10 mouse cellular contexts compared by ENCODE assay signal in the genomic region with DNA sequence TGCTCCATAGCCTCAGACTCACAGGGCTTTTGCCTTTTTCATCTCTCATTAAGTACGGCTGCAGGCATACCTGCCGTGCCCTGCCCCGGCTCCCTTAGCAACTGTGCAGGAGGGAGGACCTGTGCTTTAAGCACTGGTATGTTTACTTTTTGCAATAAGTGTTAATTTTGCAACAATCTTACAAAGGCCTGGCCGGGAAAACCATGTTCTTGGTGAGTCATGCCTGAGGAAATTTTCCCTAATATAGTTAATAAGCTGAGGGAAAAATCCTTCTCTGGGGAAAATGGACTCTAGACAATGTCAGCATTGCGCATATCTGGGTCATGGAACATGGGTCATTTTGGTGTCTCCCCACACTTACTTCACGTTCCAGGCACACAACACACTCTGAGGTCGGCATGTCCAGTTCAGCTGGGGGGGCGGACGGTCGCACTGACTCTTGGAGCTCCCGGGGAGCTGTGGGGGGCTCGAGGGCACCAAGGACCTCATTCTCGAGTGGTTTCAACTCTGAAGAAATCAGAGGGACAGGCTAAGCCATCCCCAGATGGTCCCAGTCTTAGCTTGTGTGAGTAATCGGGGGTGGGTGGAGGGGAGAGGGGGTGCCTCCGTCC. TPM values are rescaled to one million over a fixed set of nuclear protein-coding genes. Genes with fewer than 3 reads are reported as not detected.
A peak's percentile ranks its signal among the peaks of the same experiment; 100 is the strongest.
DNase-seq lines count a peak whose midpoint lies in the region; ATAC-seq and TF ChIP-seq lines count a peak whose summit lies in the region.
"Had no signal": no experiment of that assay in that cellular context is flagged by ENCODE, and none has a peak within 500 bp of the region (broad histone marks: within the 10 kb centered on the region; RNA-seq: fewer than 3 reads in every experiment).

No protein-coding gene starts in this region.

- H3K4me1 ChIP-seq in hindbrain, embryonic 12.5 days = no peaks in the 10 kb centered on the region
- H3K4me1 ChIP-seq in hindbrain, postnatal 0 days (ENCODE audit: insufficient read depth, low read length) = no peaks in the 10 kb centered on the region

- no peak overlapping the region for H3K27ac ChIP-seq in hindbrain, embryonic 12.5 days
- no peak overlapping the region for H3K27ac ChIP-seq in hindbrain, postnatal 0 days

- WGBS in hindbrain, embryonic 12.5 days = 76% methylated on average over 15 of the region's 15 CpGs
- WGBS in hindbrain, postnatal 0 days = 72% methylated on average over 15 of the region's 15 CpGs

- no peaks in the 10 kb centered on the region for H3K9me3 ChIP-seq in hindbrain, embryonic 12.5 days (replicated peaks)
- H3K9me3 ChIP-seq in hindbrain, postnatal 0 days (ENCODE audit: low read length) = no peaks in the 10 kb centered on the region
- H3K9me3 ChIP-seq: megakaryocyte, embryonic 14.5 days had no signal

- POLR2A ChIA-PET in Patski (lab: Charles Lee) = interaction anchor here (0.7 to 2.0 kb wide), 7 partner anchors 11 to 69 kb away, joined by 3 to 5 read pairs (median 3); no protein-coding TSS in a partner anchor

- in situ Hi-C loops in Patski (cut with MboI; ENCODE audit: low pct_unique_long_range_greater_than_20kb) = no loop called here

- no peak overlapping the region for H3K9ac ChIP-seq in hindbrain, embryonic 12.5 days
- no peak overlapping the region for H3K9ac ChIP-seq in hindbrain, postnatal 0 days (replicated peaks; ENCODE audit: low read length)
- H3K9ac ChIP-seq: forebrain, postnatal 0 days had no signal

- CTCF ChIA-PET in Patski (lab: Charles Lee) = interaction anchor here (1.0 to 6.7 kb wide), 26 partner anchors 9 to 169 kb away, joined by 3 to 62 read pairs (median 5); no protein-coding TSS in a partner anchor

- no peak for DNase-seq in hindbrain, postnatal 0 days (ENCODE audit: low spot score)
- DNase-seq in Patski (ENCODE audit: low read depth, low spot score) = peak; percentile 78
- peak; percentile 78 for DNase-seq in fat pad, adult 2 months (ENCODE audit: extremely low read depth, low read depth, low spot score)
- DNase-seq in lung, postnatal 10 days = peak; percentile 56
- DNase-seq in left cerebral cortex, postnatal 36 days (ENCODE audit: low spot score in 2 of 2) = no peak
- DNase-seq in right cerebral cortex, postnatal 14 days = no peak

- H3K4me3 ChIP-seq in hindbrain, embryonic 12.5 days = no peak overlapping the region
- H3K4me3 ChIP-seq in hindbrain, postnatal 0 days (ENCODE audit: low read length) = no peak overlapping the region
- H3K4me3 ChIP-seq: megakaryocyte, embryonic 14.5 days had no signal

- H3K4me2 ChIP-seq in hindbrain, embryonic 12.5 days (replicated peaks) = no peak overlapping the region
- no peak overlapping the region for H3K4me2 ChIP-seq in hindbrain, postnatal 0 days (ENCODE audit: low read depth, low read length)

- no peak for TF ChIP-seq CTCF in hindbrain, postnatal 0 days (IDR thresholded peaks at IDR 0.05; ENCODE audit: low read depth)
- no peak for TF ChIP-seq CTCF in Patski (IDR thresholded peaks at IDR 0.05)

- peaks cover 40% of the 10 kb centered on the region for H3K36me3 ChIP-seq in hindbrain, embryonic 12.5 days
- peaks cover 32% of the 10 kb centered on the region for H3K36me3 ChIP-seq in hindbrain, postnatal 0 days (ENCODE audit: insufficient read depth, low read length)

- intact Hi-C loops in left cerebral cortex, postnatal 36 days (cut with DNase I) = loop anchor here (2.0 to 10.0 kb wide), 2 partner anchors 63 to 143 kb away; a partner anchor contains a TSS

- no peaks in the 10 kb centered on the region for H3K27me3 ChIP-seq in hindbrain, embryonic 12.5 days
- no peaks in the 10 kb centered on the region for H3K27me3 ChIP-seq in hindbrain, postnatal 0 days (ENCODE audit: insufficient read depth, low read length)
- no peaks in the 10 kb centered on the region for H3K27me3 ChIP-seq in Patski

- 0 out of 2 replicates have a peak, but pooled peaks have one; percentile 13 for ATAC-seq in hindbrain, embryonic 12.5 days (ENCODE audit: low FRiP score)
- ATAC-seq in hindbrain, postnatal 0 days = no peak
- ATAC-seq in Patski = peak; percentile 8
- no peak for ATAC-seq in CD4-positive, CD25-positive, alpha-beta regulatory T cell, adult 4 months

RNA-seq across cellular contexts. Expression of a gene that starts 33.6 kb away (rescaled TPM):
- polyA plus RNA-seq in hindbrain, embryonic 12.5 days (2016; fragmentation: Nextera tagmentation; extraction: Ambion mirVana) = 101 and 114 TPM in 2 replicates
- 154 and 168 TPM in 2 replicates for total RNA-seq in hindbrain, postnatal 0 days (2014; rRNA removed)
- 92.2 and 101 TPM in 2 replicates for polyA plus RNA-seq in hindbrain, postnatal 0 days (2015; fragmentation: Nextera tagmentation; extraction: Ambion mirVana)
- 52.5 TPM for polyA plus RNA-seq in Patski (2021)
- total RNA-seq in left cerebral cortex, postnatal 36 days (2021) = 100 to 1,000 TPM; 107 to 115 TPM
- polyA plus RNA-seq in CD4-positive, CD25-positive, alpha-beta regulatory T cell, adult 4 months (2017; shearing (Covaris generic)) = 100 to 1,000 TPM in 1 of 2 experiments, 10 to 100 TPM in 1; 43.5 to 613 TPM

RNA-seq across cellular contexts. Expression of a gene that starts 33.7 kb away (rescaled TPM):
- polyA plus RNA-seq in hindbrain, embryonic 12.5 days (2016; fragmentation: Nextera tagmentation; extraction: Ambion mirVana) = 19.0 and 22.0 TPM in 2 replicates
- 37.9 and 50.0 TPM in 2 replicates for total RNA-seq in hindbrain, postnatal 0 days (2014; rRNA removed)
- polyA plus RNA-seq in hindbrain, postnatal 0 days (2015; fragmentation: Nextera tagmentation; extraction: Ambion mirVana) = 19.5 and 22.1 TPM in 2 replicates
- 29.3 TPM for polyA plus RNA-seq in Patski (2021)
- 10 to 100 TPM; 34.7 to 36.2 TPM for total RNA-seq in left cerebral cortex, postnatal 36 days (2021)
- 10 to 100 TPM in 1 of 2 experiments, 1 to 10 TPM in 1; 5.5 to 11.1 TPM for polyA plus RNA-seq in CD4-positive, CD25-positive, alpha-beta regulatory T cell, adult 4 months (2017; shearing (Covaris generic))

RNA-seq across cellular contexts. Expression of a gene that starts 51.8 kb away (rescaled TPM):
- polyA plus RNA-seq in hindbrain, embryonic 12.5 days (2016; fragmentation: Nextera tagmentation; extraction: Ambion mirVana) = 42.2 and 43.8 TPM in 2 replicates
- 49.8 and 52.7 TPM in 2 replicates for total RNA-seq in hindbrain, postnatal 0 days (2014; rRNA removed)
- 20.8 and 23.5 TPM in 2 replicates for polyA plus RNA-seq in hindbrain, postnatal 0 days (2015; fragmentation: Nextera tagmentation; extraction: Ambion mirVana)
- polyA plus RNA-seq in Patski (2021) = 170 TPM
- 10 to 100 TPM; 22.6 to 23.7 TPM for total RNA-seq in left cerebral cortex, postnatal 36 days (2021)
- polyA plus RNA-seq in CD4-positive, CD25-positive, alpha-beta regulatory T cell, adult 4 months (2017; shearing (Covaris generic)) = 1 to 10 TPM in 1 of 2 experiments, under 1 TPM in 1; 0.97 to 1.0 TPM

RNA-seq across cellular contexts. Expression of a gene that starts 54.2 kb away (rescaled TPM):
- polyA plus RNA-seq in hindbrain, embryonic 12.5 days (2016; fragmentation: Nextera tagmentation; extraction: Ambion mirVana) = 22.4 and 23.9 TPM in 2 replicates
- total RNA-seq in hindbrain, postnatal 0 days (2014; rRNA removed) = 38.2 and 41.2 TPM in 2 replicates
- 32.6 and 33.4 TPM in 2 replicates for polyA plus RNA-seq in hindbrain, postnatal 0 days (2015; fragmentation: Nextera tagmentation; extraction: Ambion mirVana)
- polyA plus RNA-seq in Patski (2021) = 21.5 TPM
- total RNA-seq in left cerebral cortex, postnatal 36 days (2021) = 10 to 100 TPM; 26.9 to 27.1 TPM
- polyA plus RNA-seq in CD4-positive, CD25-positive, alpha-beta regulatory T cell, adult 4 months (2017; shearing (Covaris generic)) = 1 to 10 TPM; 1.7 to 3.3 TPM

Comparison
In these comparisons a context has a peak if more than half of its experiments do, and no peak if none do; other contexts are left out.
1. ATAC-seq: peak in hindbrain, embryonic 12.5 days (single experiment) and Patski (single experiment); none in hindbrain, postnatal 0 days (single experiment) and CD4-positive, CD25-positive, alpha-beta regulatory T cell, adult 4 months (single experiment).
2. DNase-seq: peak in Patski (single experiment), fat pad, adult 2 months (single experiment) and lung, postnatal 10 days (single experiment); none in hindbrain, postnatal 0 days (single experiment), left cerebral cortex, postnatal 36 days (0 of 2) and right cerebral cortex, postnatal 14 days (single experiment).
3. RNA of a gene that starts 51.8 kb away (polyA plus RNA-seq): 170 TPM in Patski (single experiment), 42.2 to 43.8 TPM in hindbrain, embryonic 12.5 days and 20.8 to 23.5 TPM in hindbrain, postnatal 0 days; 0.97 to 1.0 TPM in CD4-positive, CD25-positive, alpha-beta regulatory T cell, adult 4 months; every median in the first group is over 10 times any median in the second.